Mouse (Mus musculus) small intestine, adult 2 months (tissue): ENCODE data around the gene Zfhx3.

ENCODE experiments used
- CTCF ChIP-seq: fragments of 200-500 bp; IDR thresholded peaks from 2 replicates; pipeline ENCODE4 v1.5.1; 2012; ENCODE audit warnings: low read depth, mild to moderate bottlenecking, control low read depth, inconsistent platforms, low read length, moderate library complexity, mixed read lengths; ENCODE audit not compliant: insufficient replicate concordance, insufficient read length; ENCODE audit errors: extremely low read depth
- POLR2A ChIP-seq: fragments of 200-500 bp; IDR thresholded peaks from 2 replicates; pipeline ENCODE4 v1.6.1; 2012; ENCODE audit warnings: low read depth, mild to moderate bottlenecking, control low read depth, inconsistent platforms, low read length, moderate library complexity

DNA sequence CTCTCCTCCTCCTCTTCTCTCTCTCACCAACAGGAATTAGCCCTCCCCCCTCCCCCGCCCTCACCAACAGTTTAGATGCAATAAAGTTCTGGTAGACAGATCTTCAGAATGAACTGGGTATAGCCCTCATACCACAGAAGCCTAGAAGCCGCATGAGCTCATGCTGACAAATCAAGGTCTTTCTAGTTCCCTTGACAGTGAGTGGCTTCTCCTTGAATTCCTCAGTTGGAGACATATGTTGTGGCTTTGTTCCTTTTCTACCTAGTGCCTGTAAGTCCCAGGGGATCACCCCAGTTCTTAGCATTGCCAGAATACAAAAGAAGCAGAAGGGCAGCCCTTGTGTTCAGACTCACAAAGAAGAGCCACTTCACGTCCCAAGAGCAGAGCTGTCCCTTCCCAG lies 854.4 kb downstream of the Zfhx3 start:
- TF ChIP-seq POLR2A (no peak), CTCF (no peak)
